Mouse (Mus musculus): Measurements from ENCODE around the gene Spta1. TPM values are rescaled to one million over a fixed set of nuclear protein-coding genes. Genes with fewer than 3 reads are reported as not detected.

Gene Spta1
- polyA plus RNA-seq, 1 experiment from 2014 or later, result 0.03 TPM

GRCm38 (mm10) chr1:174246080-174246479, 73.5 kb downstream of the Spta1 start:
- Histone ChIP-seq H3K9ac (ENCODE audit: low read depth, low read length) (no peak overlapping the region), H3K4me1 (ENCODE audit: control insufficient read depth, insufficient read depth, low read depth, low read length) (no peaks in the 10 kb centered on the region), H3K4me3 (ENCODE audit: low read length) (no peak overlapping the region), H3K27me3 (replicated peaks; ENCODE audit: control insufficient read depth, insufficient read depth, low read length) (no peaks in the 10 kb centered on the region), H3K36me3 (ENCODE audit: control insufficient read depth, insufficient read depth, low read length) (no peaks in the 10 kb centered on the region), H3K4me2 (ENCODE audit: low read length) (no peak overlapping the region), H3K27ac (ENCODE audit: low read depth, low read length) (no peak overlapping the region), H3K9me3 (ENCODE audit: control insufficient read depth, low read length) (no peaks in the 10 kb centered on the region)
- no peak for ATAC-seq
- WGBS, result 100% methylated on average over 1 of the region's 1 CpGs

DNA sequence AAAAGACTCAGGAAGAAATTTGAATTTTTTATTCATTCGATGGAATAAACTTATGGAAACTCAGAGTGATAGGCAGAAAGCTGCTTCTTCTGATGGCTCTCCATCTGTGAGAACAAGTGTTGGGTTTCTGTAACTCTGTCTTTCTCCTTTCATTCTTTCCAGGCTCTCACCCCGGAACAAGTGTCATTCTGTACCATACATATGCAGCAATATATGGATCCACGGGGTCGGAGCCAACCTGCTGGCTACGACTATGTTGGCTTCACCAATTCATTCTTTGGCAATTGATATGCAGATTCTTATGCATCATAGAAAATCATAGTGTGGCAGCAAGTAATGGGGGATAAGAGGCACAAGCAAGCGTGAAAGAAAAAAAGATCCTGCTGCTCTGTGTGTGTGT, 74.6 kb downstream of the Spta1 start:
- ATAC-seq, result no peak
- H3K4me3 ChIP-seq (ENCODE audit: low read length), result no peak overlapping the region
- H3K9ac ChIP-seq (ENCODE audit: low read depth, low read length), result no peak overlapping the region
- no peaks in the 10 kb centered on the region for H3K4me1 ChIP-seq (ENCODE audit: control insufficient read depth, insufficient read depth, low read depth, low read length)
- no peaks in the 10 kb centered on the region for H3K27me3 ChIP-seq (replicated peaks; ENCODE audit: control insufficient read depth, insufficient read depth, low read length)
- no peak overlapping the region for H3K4me2 ChIP-seq (ENCODE audit: low read length)
- H3K36me3 ChIP-seq (ENCODE audit: control insufficient read depth, insufficient read depth, low read length), result no peaks in the 10 kb centered on the region
- 75% methylated on average over 6 of the region's 6 CpGs for WGBS
- H3K9me3 ChIP-seq (ENCODE audit: control insufficient read depth, low read length), result no peaks in the 10 kb centered on the region
- no peak overlapping the region for H3K27ac ChIP-seq (ENCODE audit: low read depth, low read length)

- H3K9me3 ChIP-seq (ENCODE audit: control insufficient read depth, low read length), result no peaks in the 10 kb centered on the region
- no peak overlapping the region for H3K4me2 ChIP-seq (ENCODE audit: low read length)
- 76% methylated on average over 2 of the region's 2 CpGs for WGBS
Observed at GRCm38 (mm10) chr1:174250376-174250775, 77.8 kb downstream of the Spta1 start.

DNA sequence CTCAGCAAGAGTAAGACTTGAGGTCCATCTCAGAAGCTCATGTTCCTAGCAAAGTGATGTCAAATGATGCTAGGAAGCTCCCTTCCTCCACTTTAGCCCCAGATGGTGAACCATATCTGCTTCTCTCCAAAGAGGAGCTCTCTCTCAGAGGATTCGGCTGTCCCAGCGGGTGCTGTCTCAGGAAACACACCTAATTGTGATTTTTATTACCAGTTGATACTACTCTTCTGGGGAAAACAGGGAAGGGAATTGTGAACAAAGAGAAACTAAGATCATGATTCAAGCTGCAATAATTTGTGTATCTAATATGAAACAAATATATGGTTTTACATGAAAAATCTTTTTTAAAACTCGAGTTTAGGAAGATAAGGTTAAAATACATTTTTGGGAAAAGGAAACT, 79.4 kb downstream of the Spta1 start, which contains the start of gene Olfr419:
Gene Olfr419 (minus strand): TSS at position 101 of the 400 bp plus-strand sequence.
- no peak within 1 kb of the TSS for H3K4me3 ChIP-seq (ENCODE audit: low read length)
- H3K36me3 ChIP-seq (ENCODE audit: control insufficient read depth, insufficient read depth, low read length), result no peaks in the 10 kb centered on the region
- H3K27ac ChIP-seq (ENCODE audit: low read depth, low read length), result no peak within 1 kb of the TSS
- no peak for ATAC-seq
- H3K9me3 ChIP-seq (ENCODE audit: control insufficient read depth, low read length), result no peaks in the 10 kb centered on the region
- no peaks in the 10 kb centered on the region for H3K27me3 ChIP-seq (replicated peaks; ENCODE audit: control insufficient read depth, insufficient read depth, low read length)
- H3K9ac ChIP-seq (ENCODE audit: low read depth, low read length), result no peak within 1 kb of the TSS
- H3K4me1 ChIP-seq (ENCODE audit: control insufficient read depth, insufficient read depth, low read depth, low read length), result no peaks in the 10 kb centered on the region
- H3K4me2 ChIP-seq (ENCODE audit: low read length), result no peak within 1 kb of the TSS
- WGBS, result 85% methylated on average over 3 of the region's 3 CpGs

More at GRCm38 (mm10) chr1:174250376-174250775, 77.8 kb downstream of the Spta1 start:
- no peak for ATAC-seq
- no peaks in the 10 kb centered on the region for H3K4me1 ChIP-seq (ENCODE audit: control insufficient read depth, insufficient read depth, low read depth, low read length)
- H3K27me3 ChIP-seq (replicated peaks; ENCODE audit: control insufficient read depth, insufficient read depth, low read length), result no peaks in the 10 kb centered on the region
- H3K36me3 ChIP-seq (ENCODE audit: control insufficient read depth, insufficient read depth, low read length), result no peaks in the 10 kb centered on the region
- no peak overlapping the region for H3K27ac ChIP-seq (ENCODE audit: low read depth, low read length)
- H3K9ac ChIP-seq (ENCODE audit: low read depth, low read length), result no peak overlapping the region
- no peak overlapping the region for H3K4me3 ChIP-seq (ENCODE audit: low read length)

- H3K9me3 ChIP-seq (ENCODE audit: control insufficient read depth, low read length), result no peaks in the 10 kb centered on the region
- no peaks in the 10 kb centered on the region for H3K27me3 ChIP-seq (replicated peaks; ENCODE audit: control insufficient read depth, insufficient read depth, low read length)
- 86% methylated on average over 4 of the region's 4 CpGs for WGBS
- no peak for ATAC-seq
- no peak overlapping the region for H3K27ac ChIP-seq (ENCODE audit: low read depth, low read length)
- no peak overlapping the region for H3K4me2 ChIP-seq (ENCODE audit: low read length)
- no peaks in the 10 kb centered on the region for H3K4me1 ChIP-seq (ENCODE audit: control insufficient read depth, insufficient read depth, low read depth, low read length)
- H3K4me3 ChIP-seq (ENCODE audit: low read length), result no peak overlapping the region
- H3K36me3 ChIP-seq (ENCODE audit: control insufficient read depth, insufficient read depth, low read length), result no peaks in the 10 kb centered on the region
- no peak overlapping the region for H3K9ac ChIP-seq (ENCODE audit: low read depth, low read length)
Observed at GRCm38 (mm10) chr1:174267816-174268215, 95.2 kb downstream of the Spta1 start.

DNA sequence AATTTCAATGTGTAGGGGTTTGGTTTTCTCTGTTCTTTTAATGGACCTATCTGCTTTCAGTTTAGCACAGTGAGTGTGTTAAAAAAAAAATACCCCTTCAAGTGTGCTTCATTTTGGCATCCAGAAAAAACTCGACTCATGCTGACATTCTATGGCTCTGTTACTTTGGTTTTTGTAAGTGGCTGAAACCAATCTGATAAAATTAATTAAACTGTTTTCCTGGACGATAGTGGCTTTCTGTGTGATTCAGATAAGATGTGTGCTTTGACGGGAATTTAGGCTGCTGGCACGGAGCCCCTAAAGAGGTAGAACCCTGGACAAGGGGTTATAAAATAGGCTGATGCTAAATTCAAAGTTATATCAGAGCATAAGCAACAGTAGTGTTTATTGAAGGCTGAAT, 96.6 kb downstream of the Spta1 start:
- no peak for ATAC-seq
- Histone ChIP-seq H3K27ac (ENCODE audit: low read depth, low read length) (no peak overlapping the region), H3K36me3 (ENCODE audit: control insufficient read depth, insufficient read depth, low read length) (no peaks in the 10 kb centered on the region), H3K27me3 (replicated peaks; ENCODE audit: control insufficient read depth, insufficient read depth, low read length) (no peaks in the 10 kb centered on the region), H3K4me1 (ENCODE audit: control insufficient read depth, insufficient read depth, low read depth, low read length) (no peaks in the 10 kb centered on the region), H3K9me3 (ENCODE audit: control insufficient read depth, low read length) (no peaks in the 10 kb centered on the region), H3K4me3 (ENCODE audit: low read length) (no peak overlapping the region), H3K4me2 (ENCODE audit: low read length) (no peak overlapping the region), H3K9ac (ENCODE audit: low read depth, low read length) (no peak overlapping the region)
- 80% methylated on average over 4 of the region's 4 CpGs for WGBS

DNA sequence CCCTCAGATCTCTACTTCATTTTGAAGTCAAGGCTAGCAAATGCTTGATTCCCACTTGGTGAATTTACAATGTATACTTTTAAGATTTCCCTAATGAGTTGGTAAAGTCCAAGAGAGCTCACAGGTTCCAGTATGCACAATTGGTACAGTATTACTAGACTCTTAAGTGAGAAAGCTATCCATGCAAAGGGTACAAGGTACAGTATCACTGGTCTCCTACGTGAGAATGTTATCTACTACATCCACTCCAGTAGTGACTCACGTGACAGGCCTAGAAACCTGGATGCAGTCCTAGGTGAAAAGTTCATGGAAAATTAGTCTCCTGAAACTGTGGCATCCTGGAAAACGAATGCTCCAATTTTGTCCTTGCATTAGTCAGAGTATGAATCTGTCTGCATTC, 98.1 kb downstream of the Spta1 start:
- no peak for ATAC-seq
- WGBS, result 90% methylated on average over 3 of the region's 3 CpGs

More for the DNA sequence above, 98.1 kb downstream of the Spta1 start:
- Histone ChIP-seq H3K36me3 (ENCODE audit: control insufficient read depth, insufficient read depth, low read length) (no peaks in the 10 kb centered on the region), H3K27me3 (replicated peaks; ENCODE audit: control insufficient read depth, insufficient read depth, low read length) (no peaks in the 10 kb centered on the region), H3K9ac (ENCODE audit: low read depth, low read length) (no peak overlapping the region), H3K9me3 (ENCODE audit: control insufficient read depth, low read length) (no peaks in the 10 kb centered on the region), H3K4me2 (ENCODE audit: low read length) (no peak overlapping the region), H3K4me1 (ENCODE audit: control insufficient read depth, insufficient read depth, low read depth, low read length) (no peaks in the 10 kb centered on the region), H3K27ac (ENCODE audit: low read depth, low read length) (no peak overlapping the region), H3K4me3 (ENCODE audit: low read length) (no peak overlapping the region)

Other genes with a start within 250 kb of the Spta1 start
- gene Mndal, start 230.3 kb upstream of the Spta1 start, polyA plus RNA-seq (2015; fragmentation: Nextera tagmentation; extraction: Ambion mirVana), result 1.3 and 2.0 TPM in 2 replicates
- gene Ifi203, start 230.1 kb upstream of the Spta1 start, polyA plus RNA-seq (2015; fragmentation: Nextera tagmentation; extraction: Ambion mirVana), result 0.65 and 1.2 TPM in 2 replicates
- gene Ifi202b, start 190.0 kb upstream of the Spta1 start, polyA plus RNA-seq (2015; fragmentation: Nextera tagmentation; extraction: Ambion mirVana), result 0.11 TPM in 1 of 2 replicates, not detected in the other
- not detected in 2 replicates for gene Ifi205, start 141.0 kb upstream of the Spta1 start, polyA plus RNA-seq (2015; fragmentation: Nextera tagmentation; extraction: Ambion mirVana)
- gene Olfr433, start 132.1 kb upstream of the Spta1 start, polyA plus RNA-seq (2015; fragmentation: Nextera tagmentation; extraction: Ambion mirVana), result not detected in 2 replicates
- not detected in 2 replicates for gene Olfr432, start 123.6 kb upstream of the Spta1 start, polyA plus RNA-seq (2015; fragmentation: Nextera tagmentation; extraction: Ambion mirVana)
- gene Olfr430, start 106.2 kb upstream of the Spta1 start, polyA plus RNA-seq (2015; fragmentation: Nextera tagmentation; extraction: Ambion mirVana), result not detected in 2 replicates
- not detected in 2 replicates for gene Olfr429, start 88.4 kb upstream of the Spta1 start, polyA plus RNA-seq (2015; fragmentation: Nextera tagmentation; extraction: Ambion mirVana)
- gene Olfr427, start 75.9 kb upstream of the Spta1 start, polyA plus RNA-seq (2015; fragmentation: Nextera tagmentation; extraction: Ambion mirVana), result not detected in 2 replicates
- not detected in 2 replicates for gene Olfr231, start 51.6 kb upstream of the Spta1 start, polyA plus RNA-seq (2015; fragmentation: Nextera tagmentation; extraction: Ambion mirVana)
- gene Olfr424, start 41.3 kb upstream of the Spta1 start, polyA plus RNA-seq (2015; fragmentation: Nextera tagmentation; extraction: Ambion mirVana), result not detected in 2 replicates
- not detected in 2 replicates for gene Olfr420, start 17.1 kb upstream of the Spta1 start, polyA plus RNA-seq (2015; fragmentation: Nextera tagmentation; extraction: Ambion mirVana)
- not detected in 2 replicates for gene Olfr419, start 79.3 kb downstream of the Spta1 start, polyA plus RNA-seq (2015; fragmentation: Nextera tagmentation; extraction: Ambion mirVana)
- not detected in 2 replicates for gene Mptx1, start 157.7 kb downstream of the Spta1 start, polyA plus RNA-seq (2015; fragmentation: Nextera tagmentation; extraction: Ambion mirVana)
- not detected in 2 replicates for gene Olfr417, start 192.3 kb downstream of the Spta1 start, polyA plus RNA-seq (2015; fragmentation: Nextera tagmentation; extraction: Ambion mirVana)
- not detected in 2 replicates for gene Olfr248, start 218.3 kb downstream of the Spta1 start, polyA plus RNA-seq (2015; fragmentation: Nextera tagmentation; extraction: Ambion mirVana)

All from hindbrain, embryonic 16.5 days (tissue).